Mouse (Mus musculus): ENCODE data around the gene Lpcat1. TPM values are rescaled to one million over a fixed set of nuclear protein-coding genes. Genes with fewer than 3 reads are reported as not detected.

Gene Lpcat1
- polyA plus RNA-seq, 1 experiment from 2014 or later: 61.2 TPM

DNA sequence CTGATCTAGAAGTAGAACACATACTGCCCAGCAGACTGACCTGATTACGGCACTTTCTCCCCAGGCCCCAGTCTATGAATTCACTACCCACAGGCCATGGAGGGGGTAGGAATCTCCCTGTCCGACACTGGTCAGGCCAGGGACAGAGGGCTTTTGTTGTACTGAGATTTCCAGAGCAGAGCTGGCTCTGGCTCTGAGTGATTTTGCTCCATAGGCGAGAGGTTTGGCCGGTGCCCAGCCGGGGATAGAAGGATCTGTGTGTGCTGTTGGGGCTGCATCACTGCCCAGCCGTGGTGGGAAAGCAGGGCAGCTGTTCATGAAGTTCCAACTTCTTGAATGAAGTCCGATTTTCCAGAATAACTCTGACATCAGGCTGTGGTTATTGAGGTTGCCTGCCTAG lies 20.1 kb upstream of the Lpcat1 start:
- Histone ChIP-seq H3K4me2 (0 out of 2 replicates have a peak overlapping the region, but pooled peaks have one; percentile 8), H3K27ac (peak overlapping the region; percentile 82)
- peak; percentile 55; the same call in 1 of the 2 replicates for ATAC-seq (ENCODE audit: insufficient number of reproducible peaks, insufficient read depth, low FRiP score, low TSS enrichment, low read depth)

DNA sequence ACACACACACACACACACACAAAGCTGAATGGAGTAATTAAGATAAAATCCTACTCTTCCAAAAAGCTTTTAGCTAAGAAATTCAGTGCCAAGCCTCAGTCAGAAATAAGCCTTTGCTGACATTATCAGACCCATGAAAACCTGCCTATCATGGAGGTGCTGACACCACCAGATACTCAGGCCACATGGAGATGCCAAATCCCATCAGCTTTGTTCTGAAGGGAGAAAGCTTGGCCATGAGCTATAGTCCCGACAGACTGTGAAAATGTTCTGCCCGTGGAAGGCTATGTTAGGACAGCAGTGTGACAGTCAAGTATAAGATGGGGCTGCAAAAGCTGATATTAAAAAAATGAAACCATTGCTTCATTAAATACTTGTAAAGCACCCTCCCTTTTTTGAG lies 19.5 kb upstream of the Lpcat1 start:
- Histone ChIP-seq H3K4me1 (replicated peaks) (peaks cover 21% of the 10 kb centered on the region), H3K36me3 (no peaks in the 10 kb centered on the region), H3K27me3 (no peaks in the 10 kb centered on the region), H3K9me3 (no peaks in the 10 kb centered on the region), H3K27ac (peak overlapping the region; percentile 82), H3K4me2 (no peak overlapping the region), H3K4me3 (replicated peaks) (no peak overlapping the region), H3K9ac (replicated peaks) (no peak overlapping the region)
- no peak for ATAC-seq (ENCODE audit: insufficient number of reproducible peaks, insufficient read depth, low FRiP score, low TSS enrichment, low read depth)
- 73% methylated on average over 2 of the region's 2 CpGs for WGBS

More for the DNA sequence above, 20.1 kb upstream of the Lpcat1 start:
- 57% methylated on average over 7 of the region's 7 CpGs for WGBS
- no peak overlapping the region for H3K9ac ChIP-seq (replicated peaks)
- H3K4me3 ChIP-seq (replicated peaks): no peak overlapping the region
- H3K36me3 ChIP-seq: no peaks in the 10 kb centered on the region
- no peaks in the 10 kb centered on the region for H3K27me3 ChIP-seq
- H3K4me1 ChIP-seq (replicated peaks): peaks cover 21% of the 10 kb centered on the region
- H3K9me3 ChIP-seq: no peaks in the 10 kb centered on the region

DNA sequence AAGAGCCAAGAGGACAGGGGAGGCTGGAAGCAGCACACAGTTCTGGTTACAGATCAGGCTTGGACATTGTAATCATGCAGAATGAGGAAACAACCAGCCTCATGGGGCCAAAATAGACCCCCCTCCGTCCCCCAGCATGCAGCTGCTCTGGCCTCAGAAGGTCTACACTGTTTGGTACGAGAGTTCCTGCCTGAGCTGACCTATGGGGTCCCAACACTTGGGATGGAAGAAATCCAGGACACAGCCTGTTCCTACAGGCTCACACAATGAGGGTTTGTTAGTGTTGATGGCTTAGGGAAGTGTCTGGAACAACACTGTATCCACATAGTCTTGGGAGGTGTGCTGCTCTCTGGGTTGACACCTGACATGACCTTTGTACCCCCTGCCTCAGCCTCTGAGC lies 18.8 kb upstream of the Lpcat1 start:
- no peak overlapping the region for H3K9ac ChIP-seq (replicated peaks)
- no peak for ATAC-seq (ENCODE audit: insufficient number of reproducible peaks, insufficient read depth, low FRiP score, low TSS enrichment, low read depth)
- H3K9me3 ChIP-seq: no peaks in the 10 kb centered on the region
- peaks cover 21% of the 10 kb centered on the region for H3K4me1 ChIP-seq (replicated peaks)
- H3K4me2 ChIP-seq: no peak overlapping the region
- H3K36me3 ChIP-seq: no peaks in the 10 kb centered on the region
- no peak overlapping the region for H3K4me3 ChIP-seq (replicated peaks)
- H3K27ac ChIP-seq: no peak overlapping the region
- H3K27me3 ChIP-seq: no peaks in the 10 kb centered on the region
- 62% methylated on average over 2 of the region's 2 CpGs for WGBS

GRCm38 (mm10) chr13:73448723-73449122 lies 18.3 kb upstream of the Lpcat1 start:
- no peak for ATAC-seq (ENCODE audit: insufficient number of reproducible peaks, insufficient read depth, low FRiP score, low TSS enrichment, low read depth)

DNA sequence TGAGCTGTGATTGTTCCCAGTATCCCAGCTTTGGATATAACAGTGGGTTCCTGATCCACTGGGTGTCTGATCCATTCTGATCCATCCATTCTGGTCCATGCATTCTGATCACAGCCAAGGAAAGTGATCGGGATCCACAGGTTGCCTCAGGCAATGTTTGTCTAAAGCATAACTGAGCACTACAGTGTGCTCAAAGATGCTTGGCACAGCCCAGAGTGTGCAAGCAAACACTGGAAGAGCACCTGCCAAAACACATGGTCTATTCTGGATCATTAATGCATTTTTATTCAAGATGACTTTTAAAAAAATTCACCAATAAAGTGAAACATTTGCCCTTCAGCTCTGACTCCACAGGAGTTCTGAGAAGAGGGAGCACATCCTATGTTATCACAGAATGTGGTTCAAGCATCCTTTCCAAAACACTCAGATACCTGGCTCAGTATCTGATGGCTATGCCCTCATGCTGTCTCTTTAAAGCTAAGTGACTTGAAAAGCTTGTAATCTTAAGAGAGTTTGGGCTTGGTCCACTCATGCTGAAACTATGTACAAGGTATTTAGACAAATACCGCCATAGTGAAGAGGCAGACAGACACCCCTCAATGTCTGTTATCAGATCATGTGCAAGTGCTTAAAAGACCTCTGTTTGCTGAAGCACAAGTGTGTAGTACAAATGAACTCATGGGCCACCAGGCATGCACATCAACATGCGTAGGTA lies 13.3 kb upstream of the Lpcat1 start:
- Histone ChIP-seq H3K27me3 (no peaks in the 10 kb centered on the region; the same call in 1 of the 2 replicates), H3K27ac (no peak overlapping the region), H3K9me3 (no peaks in the 10 kb centered on the region), H3K4me2 (no peak overlapping the region), H3K4me1 (replicated peaks) (no peaks in the 10 kb centered on the region), H3K9ac (replicated peaks) (no peak overlapping the region), H3K4me3 (replicated peaks) (no peak overlapping the region), H3K36me3 (no peaks in the 10 kb centered on the region)
- no peak for ATAC-seq (ENCODE audit: insufficient number of reproducible peaks, insufficient read depth, low FRiP score, low TSS enrichment, low read depth)
- 88% methylated on average over 3 of the region's 3 CpGs for WGBS

More at GRCm38 (mm10) chr13:73448723-73449122, 18.3 kb upstream of the Lpcat1 start:
- Histone ChIP-seq H3K9me3 (no peaks in the 10 kb centered on the region), H3K4me1 (replicated peaks) (peaks cover 21% of the 10 kb centered on the region), H3K4me3 (replicated peaks) (no peak overlapping the region), H3K36me3 (no peaks in the 10 kb centered on the region), H3K9ac (replicated peaks) (no peak overlapping the region), H3K27ac (no peak overlapping the region), H3K4me2 (no peak overlapping the region), H3K27me3 (no peaks in the 10 kb centered on the region)
- WGBS: 88% methylated on average over 3 of the region's 3 CpGs

- Histone ChIP-seq H3K9ac (replicated peaks) (no peak overlapping the region), H3K36me3 (no peaks in the 10 kb centered on the region), H3K4me3 (replicated peaks) (no peak overlapping the region), H3K4me2 (no peak overlapping the region), H3K4me1 (replicated peaks) (no peaks in the 10 kb centered on the region), H3K27me3 (no peaks in the 10 kb centered on the region; the same call in 1 of the 2 replicates), H3K27ac (no peak overlapping the region), H3K9me3 (no peaks in the 10 kb centered on the region)
- no peak for ATAC-seq (ENCODE audit: insufficient number of reproducible peaks, insufficient read depth, low FRiP score, low TSS enrichment, low read depth)
- whole genome bisulfite sequencing: 80% methylated on average over 3 of the region's 3 CpGs
These were observed 11.7 kb upstream of the Lpcat1 start for GRCm38 (mm10) chr13:73455328-73455727.

DNA sequence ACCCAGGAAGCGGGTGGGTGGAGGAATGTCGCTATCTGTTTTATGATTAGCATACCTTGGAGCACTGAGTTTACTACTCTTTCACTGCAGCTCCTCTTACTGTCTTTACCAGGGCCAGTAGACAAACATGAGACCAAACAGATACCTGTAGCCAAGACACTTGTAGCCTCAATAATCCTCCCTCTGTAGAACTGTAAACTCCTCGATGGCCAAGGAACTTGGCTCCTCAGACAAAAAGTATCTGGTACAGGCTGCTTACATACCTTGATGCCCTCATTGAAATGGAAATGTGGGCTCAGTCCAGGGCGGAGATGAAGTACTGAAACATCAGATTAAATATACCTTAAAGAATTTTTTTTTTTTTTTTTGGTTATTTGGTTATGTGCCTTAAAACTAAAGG lies 9.7 kb upstream of the Lpcat1 start:
- H3K4me3 ChIP-seq (replicated peaks): no peak overlapping the region
- H3K4me1 ChIP-seq (replicated peaks): no peaks in the 10 kb centered on the region
- no peaks in the 10 kb centered on the region; the same call in 1 of the 2 replicates for H3K27me3 ChIP-seq
- WGBS: 90% methylated on average over 4 of the region's 4 CpGs
- ATAC-seq (ENCODE audit: insufficient number of reproducible peaks, insufficient read depth, low FRiP score, low TSS enrichment, low read depth): no peak
- H3K9ac ChIP-seq (replicated peaks): no peak overlapping the region
- H3K9me3 ChIP-seq: no peaks in the 10 kb centered on the region
- H3K4me2 ChIP-seq: no peak overlapping the region
- H3K27ac ChIP-seq: no peak overlapping the region
- H3K36me3 ChIP-seq: no peaks in the 10 kb centered on the region

GRCm38 (mm10) chr13:73457741-73458140 lies 9.3 kb upstream of the Lpcat1 start:
- H3K4me3 ChIP-seq (replicated peaks): no peak overlapping the region
- H3K4me2 ChIP-seq: no peak overlapping the region
- no peak overlapping the region for H3K9ac ChIP-seq (replicated peaks)
- no peaks in the 10 kb centered on the region for H3K9me3 ChIP-seq
- no peak overlapping the region for H3K27ac ChIP-seq
- H3K36me3 ChIP-seq: no peaks in the 10 kb centered on the region
- H3K27me3 ChIP-seq: no peaks in the 10 kb centered on the region; the same call in 1 of the 2 replicates
- ATAC-seq (ENCODE audit: insufficient number of reproducible peaks, insufficient read depth, low FRiP score, low TSS enrichment, low read depth): no peak
- 73% methylated on average over 2 of the region's 2 CpGs for WGBS
- no peaks in the 10 kb centered on the region for H3K4me1 ChIP-seq (replicated peaks)

DNA sequence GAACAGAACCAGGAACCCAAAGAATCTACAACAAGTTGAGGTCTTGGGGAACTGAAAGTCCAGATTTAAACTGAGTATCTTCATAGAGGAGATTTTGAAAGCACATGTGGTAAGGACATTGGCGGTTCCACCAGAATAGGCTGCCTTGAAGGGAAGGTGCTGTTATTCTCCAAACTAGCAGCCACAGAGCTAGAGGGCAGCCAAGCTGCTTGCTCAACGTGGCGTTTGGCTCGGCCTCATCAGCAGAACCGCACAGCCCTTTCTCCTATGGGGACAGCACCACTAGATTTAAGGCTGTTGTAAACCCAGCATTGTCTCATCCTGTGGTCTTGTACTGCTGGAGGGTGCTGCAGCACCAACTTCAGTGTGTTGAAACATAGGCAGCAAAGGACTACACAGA lies 8.3 kb upstream of the Lpcat1 start:
- ATAC-seq (ENCODE audit: insufficient number of reproducible peaks, insufficient read depth, low FRiP score, low TSS enrichment, low read depth): no peak
- H3K4me3 ChIP-seq (replicated peaks): no peak overlapping the region
- 71% methylated on average over 5 of the region's 5 CpGs for WGBS

DNA sequence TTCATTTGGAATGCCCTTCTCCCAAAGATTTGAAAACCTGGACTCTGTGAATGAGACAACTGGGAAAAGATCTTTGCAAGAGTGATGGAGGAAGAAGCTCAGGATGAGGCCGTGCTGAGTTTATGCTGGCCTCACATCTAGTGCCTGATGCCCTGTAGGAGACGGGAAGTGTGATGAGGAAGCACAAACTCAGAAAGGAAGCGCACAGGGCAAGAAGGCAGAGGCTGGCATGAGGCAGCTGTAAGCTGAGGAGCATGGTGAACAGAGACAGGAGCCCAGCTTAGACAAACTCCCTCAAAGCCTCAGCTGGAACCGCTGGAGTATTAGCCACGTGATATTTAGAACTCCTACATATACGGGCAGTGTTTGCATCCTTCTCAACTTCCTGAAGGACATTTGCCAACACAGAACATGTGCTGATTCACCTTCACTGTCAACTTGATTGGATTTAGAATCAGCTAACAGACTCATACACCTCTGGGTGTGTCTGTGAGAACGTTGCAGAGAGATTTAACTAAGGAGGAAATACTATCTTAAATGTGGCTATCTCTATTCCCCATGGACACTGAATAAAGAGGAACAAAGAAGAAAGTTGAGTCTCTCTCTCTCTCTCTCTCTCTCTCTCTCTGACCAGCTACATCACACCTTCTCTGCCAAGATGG lies 7.7 kb upstream of the Lpcat1 start:
- no peak for ATAC-seq (ENCODE audit: insufficient number of reproducible peaks, insufficient read depth, low FRiP score, low TSS enrichment, low read depth)
- no peak overlapping the region for H3K27ac ChIP-seq
- H3K36me3 ChIP-seq: no peaks in the 10 kb centered on the region
- H3K27me3 ChIP-seq: no peaks in the 10 kb centered on the region; the same call in 1 of the 2 replicates
- WGBS: 70% methylated on average over 7 of the region's 7 CpGs
- H3K4me3 ChIP-seq (replicated peaks): no peak overlapping the region
- H3K4me1 ChIP-seq (replicated peaks): no peaks in the 10 kb centered on the region
- H3K9me3 ChIP-seq: no peaks in the 10 kb centered on the region
- no peak overlapping the region for H3K4me2 ChIP-seq
- H3K9ac ChIP-seq (replicated peaks): no peak overlapping the region

More for the DNA sequence above, 8.3 kb upstream of the Lpcat1 start:
- Histone ChIP-seq H3K27me3 (no peaks in the 10 kb centered on the region; the same call in 1 of the 2 replicates), H3K9ac (replicated peaks) (no peak overlapping the region), H3K36me3 (no peaks in the 10 kb centered on the region), H3K9me3 (no peaks in the 10 kb centered on the region), H3K4me2 (no peak overlapping the region), H3K4me1 (replicated peaks) (no peaks in the 10 kb centered on the region), H3K27ac (no peak overlapping the region)

DNA sequence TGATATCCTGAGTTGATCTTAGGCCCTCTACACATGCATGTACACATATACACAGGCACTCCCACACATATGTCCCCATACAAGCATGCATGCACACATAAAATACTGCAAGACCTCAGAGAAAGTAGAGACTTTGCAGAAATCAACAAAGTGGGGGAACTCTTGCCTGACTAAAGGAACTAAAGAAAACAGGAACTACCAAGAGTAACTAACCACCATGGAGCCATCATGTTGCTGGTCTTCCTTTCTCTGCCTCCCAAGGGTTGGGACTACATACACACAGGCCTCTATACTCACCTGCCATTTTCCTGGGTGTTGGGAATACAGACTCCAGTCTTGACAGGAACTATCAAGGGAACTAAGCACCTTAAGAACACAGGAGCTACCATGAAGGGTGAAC lies 5.4 kb upstream of the Lpcat1 start:
- Histone ChIP-seq H3K4me2 (no peak overlapping the region), H3K27me3 (no peaks in the 10 kb centered on the region), H3K4me1 (replicated peaks) (peaks cover 4% of the 10 kb centered on the region; the same call in 1 of the 2 replicates), H3K9me3 (no peaks in the 10 kb centered on the region), H3K27ac (no peak overlapping the region), H3K36me3 (no peaks in the 10 kb centered on the region), H3K9ac (replicated peaks) (no peak overlapping the region), H3K4me3 (replicated peaks) (no peak overlapping the region)
- no peak for ATAC-seq (ENCODE audit: insufficient number of reproducible peaks, insufficient read depth, low FRiP score, low TSS enrichment, low read depth)
